Mouse (Mus musculus) hindbrain, postnatal 0 days (tissue): ENCODE data around the gene Epha7. TPM values are rescaled to one million over a fixed set of nuclear protein-coding genes. Genes with fewer than 3 reads are reported as not detected.

ENCODE experiments used
- ATAC-seq: fragments of 200-750 bp; cut with Nextera tagmentation; 2 replicates; pipeline ENCODE4 v1.8.0; 2017; ENCODE audit warnings: mild to moderate bottlenecking, moderate TSS enrichment, moderate library complexity
- DNase-seq: peaks from one replicate; pipeline ENCODE4 v3.0.0-alpha.2; 2015; ENCODE audit warnings: low spot score
- H3K27ac ChIP-seq: fragments of 300-500 bp; sonication (generic); 2 replicates; pipeline ENCODE4 v1.5.1; 2014; ENCODE audit warnings: mild to moderate bottlenecking
- H3K27me3 ChIP-seq: fragments of 300-500 bp; sonication (generic); 2 replicates; pipeline ENCODE4 v1.6.1; 2014; ENCODE audit warnings: low read length, mixed read lengths; ENCODE audit not compliant: insufficient read depth
- H3K36me3 ChIP-seq: fragments of 300-500 bp; sonication (generic); 2 replicates; pipeline ENCODE4 v1.6.1; 2014; ENCODE audit warnings: low read length, mixed read lengths; ENCODE audit not compliant: insufficient read depth
- H3K4me1 ChIP-seq: fragments of 300-500 bp; sonication (generic); 2 replicates; pipeline ENCODE4 v1.6.1; 2014; ENCODE audit warnings: antibody characterized with exemption, low read length, mixed read lengths; ENCODE audit not compliant: insufficient read depth
- H3K4me2 ChIP-seq: fragments of 300-500 bp; sonication (generic); 2 replicates; pipeline ENCODE4 v1.6.1; 2014; ENCODE audit warnings: low read depth, mild to moderate bottlenecking, low read length, moderate library complexity, mixed read lengths
- H3K4me3 ChIP-seq: fragments of 300-500 bp; sonication (generic); 2 replicates; pipeline ENCODE4 v1.5.1; 2014; ENCODE audit warnings: low read length
- H3K9ac ChIP-seq: fragments of 300-500 bp; sonication (generic); replicated peaks from 2 replicates; pipeline ENCODE4 v1.6.1; 2014; ENCODE audit warnings: mild to moderate bottlenecking, low read length, moderate library complexity, mixed read lengths
- H3K9me3 ChIP-seq: fragments of 300-500 bp; sonication (generic); 2 replicates; pipeline ENCODE4 v1.6.1; 2016; ENCODE audit warnings: low read length, mixed read lengths
- CTCF ChIP-seq: IDR thresholded peaks from 2 replicates; pipeline ENCODE4 v1.5.1; 2016; ENCODE audit warnings: antibody characterized with exemption, control low read depth, low read depth
- WGBS: fragments of 180-500 bp; shearing (Covaris S2); extraction: QIAGEN DNeasy Blood & Tissue Kit; methylation state at CpG from one replicate; pipeline ENCODE4 v1.1.7; 2014; 5-methylcytosine and 5-hydroxymethylcytosine counted together
- polyA plus RNA-seq: library from polyadenylated mRNA; unstranded; fragments of >200 nt; fragmentation: Nextera tagmentation; extraction: Ambion mirVana; gene quantifications from 2 replicates; pipeline ENCODE4 v1.2.1, GENCODE M21; 2015
- total RNA-seq: library from RNA; depleted of rRNA; stranded (reverse); fragments of >200 nt; gene quantifications from 2 replicates; pipeline ENCODE4 v1.2.3, GENCODE M21; 2014

Epha7 gene
- total and polyA plus RNA-seq, 2 experiments from 2014 or later, result 39.9 to 41.5 TPM

GRCm38 (mm10) chr4:28895480-28895879 is 82.5 kb downstream of the Epha7 start:
- ATAC-seq, result no peak
- WGBS, result 79% methylated on average over 7 of the region's 7 CpGs

GRCm38 (mm10) chr4:28899373-28899772 is 86.4 kb downstream of the Epha7 start:
- H3K27ac ChIP-seq, result no peak overlapping the region
- H3K36me3 ChIP-seq, result no peaks in the 10 kb centered on the region
- H3K9me3 ChIP-seq, result no peaks in the 10 kb centered on the region
- DNase-seq (no peak), ATAC-seq (no peak)
- 88% methylated on average over 4 of the region's 4 CpGs for WGBS
- no peak overlapping the region for H3K4me3 ChIP-seq
- H3K27me3 ChIP-seq, result no peaks in the 10 kb centered on the region
- no peak overlapping the region for H3K4me2 ChIP-seq
- TF ChIP-seq CTCF, result no peak
- 0 out of 2 replicates have a peak, but pooled peaks cover 5% of the 10 kb centered on the region for H3K4me1 ChIP-seq
- H3K9ac ChIP-seq, result no peak overlapping the region

More at GRCm38 (mm10) chr4:28895480-28895879, 82.5 kb downstream of the Epha7 start:
- Histone ChIP-seq H3K27ac (no peak overlapping the region), H3K4me2 (no peak overlapping the region), H3K4me1 (no peaks in the 10 kb centered on the region), H3K27me3 (no peaks in the 10 kb centered on the region), H3K36me3 (no peaks in the 10 kb centered on the region), H3K9me3 (no peaks in the 10 kb centered on the region), H3K4me3 (no peak overlapping the region), H3K9ac (no peak overlapping the region)
- TF ChIP-seq CTCF, result no peak
- no peak for DNase-seq

GRCm38 (mm10) chr4:28899783-28900182 is 86.9 kb downstream of the Epha7 start:
- 75% methylated on average over 11 of the region's 11 CpGs for WGBS

GRCm38 (mm10) chr4:28901496-28901895 is 88.6 kb downstream of the Epha7 start:
- Histone ChIP-seq H3K27ac (peak overlapping the region; percentile 26; the same call in 1 of the 2 replicates), H3K4me2 (no peak overlapping the region), H3K36me3 (no peaks in the 10 kb centered on the region), H3K9ac (no peak overlapping the region), H3K4me1 (0 out of 2 replicates have a peak, but pooled peaks cover 5% of the 10 kb centered on the region), H3K4me3 (no peak overlapping the region), H3K27me3 (no peaks in the 10 kb centered on the region), H3K9me3 (no peaks in the 10 kb centered on the region)
- TF ChIP-seq CTCF, result no peak
- DNase-seq (peak; percentile 12), ATAC-seq (no peak)
- 71% methylated on average over 5 of the region's 5 CpGs for WGBS

More at GRCm38 (mm10) chr4:28899783-28900182, 86.9 kb downstream of the Epha7 start:
- Histone ChIP-seq H3K4me2 (no peak overlapping the region), H3K27ac (no peak overlapping the region), H3K4me1 (0 out of 2 replicates have a peak, but pooled peaks cover 5% of the 10 kb centered on the region), H3K9ac (no peak overlapping the region), H3K36me3 (no peaks in the 10 kb centered on the region), H3K4me3 (no peak overlapping the region), H3K27me3 (no peaks in the 10 kb centered on the region), H3K9me3 (no peaks in the 10 kb centered on the region)
- TF ChIP-seq CTCF, result no peak
- ATAC-seq (no peak), DNase-seq (no peak)

GRCm38 (mm10) chr4:28902004-28902704 is 89.2 kb downstream of the Epha7 start:
- ATAC-seq, result peak; percentile 81

GRCm38 (mm10) chr4:28906985-28907384 is 94.1 kb downstream of the Epha7 start:
- no peak for TF ChIP-seq CTCF
- Histone ChIP-seq H3K27me3 (no peaks in the 10 kb centered on the region), H3K9me3 (no peaks in the 10 kb centered on the region), H3K4me2 (no peak overlapping the region), H3K9ac (no peak overlapping the region), H3K27ac (no peak overlapping the region), H3K36me3 (no peaks in the 10 kb centered on the region), H3K4me3 (no peak overlapping the region), H3K4me1 (0 out of 2 replicates have a peak, but pooled peaks cover under 1% of the 10 kb centered on the region)
- 90% methylated on average over 2 of the region's 2 CpGs for WGBS
- no peak for DNase-seq
- ATAC-seq, result no peak

More at GRCm38 (mm10) chr4:28902004-28902704, 89.2 kb downstream of the Epha7 start:
- Histone ChIP-seq H3K27ac (peak overlapping the region; percentile 26; the same call in 1 of the 2 replicates), H3K27me3 (no peaks in the 10 kb centered on the region), H3K4me2 (no peak overlapping the region), H3K4me3 (no peak overlapping the region), H3K9me3 (no peaks in the 10 kb centered on the region), H3K36me3 (no peaks in the 10 kb centered on the region), H3K9ac (no peak overlapping the region), H3K4me1 (0 out of 2 replicates have a peak, but pooled peaks cover 5% of the 10 kb centered on the region)
- DNase-seq, result peak; percentile 54
- TF ChIP-seq CTCF, result no peak
- WGBS, result 61% methylated on average over 4 of the region's 4 CpGs

GRCm38 (mm10) chr4:28910127-28910526 is 97.2 kb downstream of the Epha7 start:
- no peak for DNase-seq
- H3K9ac ChIP-seq, result no peak overlapping the region
- no peak for TF ChIP-seq CTCF
- no peaks in the 10 kb centered on the region for H3K36me3 ChIP-seq
- no peaks in the 10 kb centered on the region for H3K27me3 ChIP-seq
- no peak overlapping the region for H3K4me3 ChIP-seq
- no peaks in the 10 kb centered on the region for H3K9me3 ChIP-seq
- H3K27ac ChIP-seq, result no peak overlapping the region
- no peaks in the 10 kb centered on the region for H3K4me1 ChIP-seq
- H3K4me2 ChIP-seq, result no peak overlapping the region
- WGBS, result 75% methylated on average over 4 of the region's 4 CpGs
- ATAC-seq, result no peak
